Mouse (Mus musculus): Measurements from ENCODE around the gene Ugt1a1.

- TF ChIP-seq CTCF (IDR thresholded peaks at IDR 0.05; ENCODE audit: low read depth) = no peak
- TF ChIP-seq EP300 (IDR thresholded peaks at IDR 0.05; ENCODE audit: low read depth) = no peak
These were observed 16.1 kb upstream of the Ugt1a1 start for GRCm38 (mm10) chr1:88195687-88196086.
